In genomic region chr1:188136126-188136525, GRCm38 (mm10) we compare ENCODE assay signal across 17 mouse cellular contexts.
DNase-seq lines count a peak whose midpoint lies in the region; ATAC-seq lines count a peak whose summit lies in the region.
"Had no signal": no experiment of that assay in that cellular context is flagged by ENCODE, and none has a peak within 500 bp of the region (broad histone marks: within the 10 kb centered on the region; RNA-seq: fewer than 3 reads in every experiment).

No protein-coding gene starts in this region.

- H3K4me1 ChIP-seq in kidney, embryonic 14.5 days (ENCODE audit: control insufficient read depth, insufficient read depth, low read length) = no peaks in the 10 kb centered on the region
- H3K4me1 ChIP-seq: embryonic facial prominence, embryonic 15.5 days; heart, embryonic 10.5 days; liver, embryonic 12.5 days; megakaryocyte, embryonic 14.5 days had no signal

- H3K4me3 ChIP-seq in kidney, embryonic 14.5 days (ENCODE audit: low read length) = no peak overlapping the region
- H3K4me3 ChIP-seq: embryonic facial prominence, embryonic 15.5 days; forebrain, embryonic 13.5 days; heart, embryonic 10.5 days; liver, embryonic 12.5 days; megakaryocyte, embryonic 14.5 days; neural tube, embryonic 15.5 days had no signal

- H3K9ac ChIP-seq in kidney, embryonic 14.5 days (ENCODE audit: low read depth, low read length) = no peak overlapping the region
- H3K9ac ChIP-seq: embryonic facial prominence, embryonic 15.5 days; forebrain, embryonic 13.5 days; liver, embryonic 12.5 days; neural tube, embryonic 15.5 days had no signal

- no peak for ATAC-seq in kidney, embryonic 14.5 days (ENCODE audit: low FRiP score, low TSS enrichment)
- ATAC-seq: forebrain, embryonic 13.5 days; inflammation-experienced regulatory T-cells, adult 6 months; liver, embryonic 12.5 days had no signal

- no peaks in the 10 kb centered on the region for H3K9me3 ChIP-seq in kidney, embryonic 14.5 days (ENCODE audit: control insufficient read depth, low read length)
- H3K9me3 ChIP-seq: embryonic facial prominence, embryonic 15.5 days; forebrain, embryonic 13.5 days; heart, embryonic 10.5 days; liver, embryonic 12.5 days; neural tube, embryonic 15.5 days had no signal

- WGBS in kidney, embryonic 14.5 days = 38% methylated on average over 5 of the region's 5 CpGs

- peak; percentile 15 for DNase-seq in gastrocnemius, adult 18-20 months (ENCODE audit: low spot score)
- no peak for DNase-seq in gastrocnemius, adult 8-10 months (ENCODE audit: low spot score in 2 of 2)
- DNase-seq in kidney, postnatal 4 days = peak; percentile 10 to 13
- peak; percentile 21 for DNase-seq in gastrocnemius, postnatal 25 days
- DNase-seq in lung, postnatal 25 days (ENCODE audit: low spot score) = peak; percentile 20
- DNase-seq in embryo, embryonic 9.5 days (ENCODE audit: extremely low spot score) = no peak
- DNase-seq: cerebellum, adult 11-12 months; kidney, postnatal 25 days had no signal

- no peaks in the 10 kb centered on the region for H3K36me3 ChIP-seq in kidney, embryonic 14.5 days (ENCODE audit: control insufficient read depth, insufficient read depth, low read length)
- H3K36me3 ChIP-seq: embryonic facial prominence, embryonic 15.5 days; G1E; liver, embryonic 12.5 days; neural tube, embryonic 15.5 days had no signal

- no peaks in the 10 kb centered on the region for H3K27me3 ChIP-seq in kidney, embryonic 14.5 days (ENCODE audit: control insufficient read depth, insufficient read depth, low read length)
- H3K27me3 ChIP-seq: embryonic facial prominence, embryonic 15.5 days; forebrain, embryonic 13.5 days; liver, embryonic 12.5 days; megakaryocyte, embryonic 14.5 days; neural tube, embryonic 15.5 days had no signal

- no peak overlapping the region for H3K4me2 ChIP-seq in kidney, embryonic 14.5 days (replicated peaks; ENCODE audit: low read depth, low read length)
- H3K4me2 ChIP-seq: embryonic facial prominence, embryonic 15.5 days; forebrain, embryonic 13.5 days; liver, embryonic 12.5 days; neural tube, embryonic 15.5 days had no signal

- no peak overlapping the region for H3K27ac ChIP-seq in kidney, embryonic 14.5 days (ENCODE audit: low read depth, low read length)
- H3K27ac ChIP-seq: embryonic facial prominence, embryonic 15.5 days; forebrain, embryonic 13.5 days; heart, embryonic 10.5 days; liver, embryonic 12.5 days; neural tube, embryonic 15.5 days had no signal

Comparison
In these comparisons a context has a peak if more than half of its experiments do, and no peak if none do; other contexts are left out.
1. DNase-seq: peak in gastrocnemius, adult 18-20 months (single experiment), kidney, postnatal 4 days (2 of 2), gastrocnemius, postnatal 25 days (single experiment) and lung, postnatal 25 days (single experiment); none in gastrocnemius, adult 8-10 months (0 of 2) and embryo, embryonic 9.5 days (single experiment).